Mouse (Mus musculus) kidney, adult 2 months (tissue): ENCODE results near the gene Srsf4. TPM values are rescaled to one million over a fixed set of nuclear protein-coding genes. Genes with fewer than 3 reads are reported as not detected.

Source experiments
- DNase-seq: peaks from one replicate; pipeline ENCODE4 v3.0.0; 2021
- H3K27ac ChIP-seq: fragments of 200-500 bp; 2 replicates; pipeline ENCODE4 v1.5.1; 2012; ENCODE audit warnings: low read depth, low read length, control low read depth, inconsistent platforms; ENCODE audit not compliant: insufficient read depth
- H3K27me3 ChIP-seq: fragments of 200-500 bp; replicated peaks from 2 replicates; pipeline ENCODE4 v1.6.1; 2012; ENCODE audit warnings: mild to moderate bottlenecking, moderate library complexity, low read length, inconsistent platforms; ENCODE audit not compliant: control insufficient read depth, insufficient read depth
- H3K36me3 ChIP-seq: fragments of 200-500 bp; 2 replicates; pipeline ENCODE4 v1.6.1; 2012; ENCODE audit warnings: mild to moderate bottlenecking, moderate library complexity, low read length, inconsistent platforms; ENCODE audit not compliant: control insufficient read depth, insufficient read depth
- H3K4me1 ChIP-seq: fragments of 200-500 bp; 2 replicates; pipeline ENCODE4 v1.6.1; 2011; ENCODE audit warnings: low read length; ENCODE audit not compliant: control insufficient read depth, insufficient read depth
- H3K4me3 ChIP-seq: fragments of 200-500 bp; 2 replicates; pipeline ENCODE4 v1.5.1; 2011; ENCODE audit warnings: mild to moderate bottlenecking, low read depth, low read length, control low read depth; ENCODE audit not compliant: insufficient read depth
- CTCF ChIP-seq: fragments of 200-500 bp; conservative IDR thresholded peaks from 2 replicates; pipeline ENCODE4 v1.5.1; 2011; ENCODE audit warnings: low read depth, mild to moderate bottlenecking, control low read depth, low read length, moderate library complexity, mixed read lengths; ENCODE audit not compliant: insufficient read depth, insufficient read length
- POLR2A ChIP-seq: fragments of 200-500 bp; IDR thresholded peaks from one replicate; pipeline ENCODE4 v1.6.1; 2011; ENCODE audit warnings: low read depth, low read length, control low read depth
- WGBS: fragments of 180-500 bp; shearing (Covaris S2); methylation state at CpG from one replicate; pipeline ENCODE4 v1.1.7; 2018; 5-methylcytosine and 5-hydroxymethylcytosine counted together
- polyA plus RNA-seq: library from polyadenylated mRNA; depleted of rRNA; stranded (reverse); fragments of >200 nt; gene quantifications from 2 replicates; pipeline ENCODE4 v1.2.3, GENCODE M21; 2012

Gene Srsf4
- polyA plus RNA-seq, 1 experiment, result 35.1 TPM

DNA sequence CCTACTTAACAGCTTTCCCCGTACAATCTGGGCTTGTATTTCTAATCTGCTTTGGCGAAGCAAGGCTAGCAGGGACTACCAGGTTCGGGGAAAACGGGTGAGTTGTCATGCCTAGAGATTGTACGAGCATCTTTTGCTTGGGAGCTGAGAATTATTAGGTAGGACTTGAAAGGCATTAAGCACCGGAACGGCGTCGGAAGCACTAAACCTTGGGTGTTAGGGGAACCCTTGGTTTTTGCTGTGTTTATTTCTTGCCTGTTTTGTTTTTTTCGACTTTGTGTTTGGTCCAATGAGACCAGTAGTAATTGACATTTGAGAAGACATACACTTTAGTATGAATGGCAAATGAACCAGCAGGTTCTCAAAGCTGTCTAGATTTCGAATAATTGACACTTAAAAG is 1.1 kb downstream of the Srsf4 start:
- Histone ChIP-seq H3K4me3 (peak overlapping the region; percentile 90), H3K27me3 (no peaks in the 10 kb centered on the region), H3K27ac (peak overlapping the region; percentile 94), H3K4me1 (peaks cover 31% of the 10 kb centered on the region), H3K36me3 (no peaks in the 10 kb centered on the region)
- DNase-seq, result no peak
- TF ChIP-seq POLR2A (no peak), CTCF (no peak)
- WGBS, result under 1% methylated on average over 11 of the region's 11 CpGs

DNA sequence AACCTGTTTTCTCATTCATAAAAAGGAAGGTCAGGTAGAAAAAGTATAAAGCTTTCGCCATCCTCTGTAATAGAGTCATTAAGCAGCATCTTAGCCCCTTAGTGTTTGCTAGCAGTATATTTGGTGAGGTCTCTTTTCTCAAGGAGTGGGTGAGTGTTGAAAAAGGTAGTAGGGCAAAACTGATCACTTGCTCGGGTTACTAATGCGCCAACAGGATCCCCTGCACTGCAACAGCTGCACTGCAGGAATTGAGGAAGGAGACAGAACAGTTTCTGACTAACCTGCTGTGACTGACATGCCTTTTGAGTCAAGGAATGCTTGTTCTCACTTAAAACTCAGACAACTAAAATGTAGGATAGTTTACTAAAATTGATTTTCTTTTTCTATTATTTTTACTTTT is 1.8 kb downstream of the Srsf4 start:
- 28% methylated on average over 3 of the region's 3 CpGs for WGBS
- Histone ChIP-seq H3K27me3 (no peaks in the 10 kb centered on the region), H3K4me3 (peak overlapping the region; percentile 32), H3K4me1 (peaks cover 36% of the 10 kb centered on the region), H3K27ac (no peak overlapping the region), H3K36me3 (no peaks in the 10 kb centered on the region)
- TF ChIP-seq CTCF (no peak), POLR2A (no peak)
- no peak for DNase-seq

DNA sequence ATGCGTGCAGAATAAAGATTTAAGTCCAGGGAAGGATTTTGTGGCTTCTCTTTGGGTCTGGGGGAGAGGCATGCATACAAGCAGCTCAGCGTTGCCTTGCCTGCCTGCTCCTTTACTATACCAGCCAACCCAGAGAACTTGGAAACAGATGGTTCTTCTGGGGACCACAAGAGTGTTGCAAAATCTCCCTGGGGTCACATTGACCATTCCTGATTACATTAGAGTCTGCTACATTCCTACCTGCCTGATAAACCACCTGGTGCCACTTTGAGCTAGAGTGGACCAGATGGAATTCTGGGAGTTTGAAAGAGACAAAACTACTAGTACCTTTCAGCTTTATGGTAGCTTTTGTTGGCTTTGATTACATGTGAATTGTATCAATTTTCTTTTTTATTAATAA is 3.4 kb downstream of the Srsf4 start:
- H3K27ac ChIP-seq, result peak overlapping the region; percentile 75
- H3K4me3 ChIP-seq, result no peak overlapping the region
- DNase-seq, result no peak
- 42% methylated on average over 2 of the region's 2 CpGs for WGBS
- H3K4me1 ChIP-seq, result peaks cover 51% of the 10 kb centered on the region
- TF ChIP-seq CTCF, result no peak
- TF ChIP-seq POLR2A, result no peak
- H3K36me3 ChIP-seq, result no peaks in the 10 kb centered on the region
- H3K27me3 ChIP-seq, result no peaks in the 10 kb centered on the region

DNA sequence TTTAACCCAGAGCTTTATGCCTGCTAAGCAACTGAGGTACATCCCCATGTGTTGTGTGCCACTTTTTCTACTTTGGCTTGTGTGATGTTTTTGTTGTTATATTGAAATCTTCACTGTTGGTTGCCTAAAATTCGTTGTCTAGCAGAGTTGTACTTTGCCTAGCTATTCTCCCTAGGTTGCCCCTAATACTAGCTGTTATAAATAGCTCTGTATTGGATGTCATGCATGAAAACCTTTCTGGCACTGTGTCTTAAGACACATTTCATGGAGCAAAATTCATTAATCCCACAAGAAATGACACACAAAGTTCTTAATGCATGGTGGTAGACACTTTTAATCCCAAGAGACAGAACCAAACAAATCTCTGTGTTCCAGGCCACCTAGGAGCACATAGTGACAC is 6.3 kb downstream of the Srsf4 start:
- Histone ChIP-seq H3K27ac (peak overlapping the region; percentile 55), H3K36me3 (no peaks in the 10 kb centered on the region), H3K27me3 (no peaks in the 10 kb centered on the region), H3K4me3 (no peak overlapping the region), H3K4me1 (peaks cover 72% of the 10 kb centered on the region)
- no peak for TF ChIP-seq POLR2A
- no peak for TF ChIP-seq CTCF
- DNase-seq, result peak; percentile 52
- 23% methylated on average over 1 of the region's 1 CpGs for WGBS

DNA sequence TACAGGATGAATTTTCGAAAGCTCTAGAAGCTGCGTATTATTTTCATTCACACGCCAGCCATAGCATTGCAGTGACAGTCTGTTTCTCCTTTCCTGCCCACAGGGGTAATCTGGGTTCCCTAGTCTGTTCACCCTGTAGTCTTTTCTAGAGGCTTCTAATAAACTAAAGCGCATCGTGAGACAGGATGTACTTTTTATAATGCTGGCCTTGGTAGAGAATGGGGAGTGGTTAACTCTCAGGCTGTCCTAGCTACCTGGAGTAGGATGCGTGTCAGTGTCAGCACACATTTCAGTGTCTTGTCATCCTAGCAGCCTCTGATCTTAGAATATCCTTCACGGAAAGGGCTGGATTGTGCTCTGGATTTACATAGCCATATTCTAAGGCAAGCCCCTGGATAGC is 7.9 kb downstream of the Srsf4 start:
- TF ChIP-seq POLR2A (no peak), CTCF (no peak)
- H3K27me3 ChIP-seq, result no peaks in the 10 kb centered on the region
- 50% methylated on average over 7 of the region's 7 CpGs for WGBS
- H3K4me3 ChIP-seq, result no peak overlapping the region
- H3K27ac ChIP-seq, result no peak overlapping the region
- no peaks in the 10 kb centered on the region for H3K36me3 ChIP-seq
- no peak for DNase-seq
- peaks cover 73% of the 10 kb centered on the region for H3K4me1 ChIP-seq

DNA sequence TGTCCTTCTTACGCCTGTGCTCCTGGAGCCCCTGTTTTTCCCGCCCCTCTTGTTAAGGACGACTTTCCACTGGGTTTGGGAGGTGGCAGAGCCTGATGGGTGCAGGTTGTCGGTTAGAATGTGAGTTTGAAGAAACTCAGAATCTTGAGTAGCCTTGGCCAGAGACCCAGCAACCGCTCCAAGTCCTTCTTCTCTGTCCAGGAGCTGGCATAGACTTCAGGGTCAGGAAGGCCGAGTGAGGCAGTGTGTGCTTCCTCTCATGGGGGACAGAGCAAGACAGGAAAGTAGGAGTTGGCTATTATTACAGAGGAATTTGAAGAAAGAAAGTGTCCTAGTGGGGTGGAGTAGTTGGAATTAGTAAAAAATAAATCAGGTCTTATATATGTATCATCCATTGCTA is 10.2 kb downstream of the Srsf4 start:
- TF ChIP-seq CTCF (no peak), POLR2A (no peak)
- H3K4me3 ChIP-seq, result no peak overlapping the region
- no peaks in the 10 kb centered on the region for H3K36me3 ChIP-seq
- WGBS, result 38% methylated on average over 6 of the region's 6 CpGs
- DNase-seq, result peak; percentile 57
- H3K27me3 ChIP-seq, result no peaks in the 10 kb centered on the region
- H3K4me1 ChIP-seq, result peaks cover 70% of the 10 kb centered on the region
- H3K27ac ChIP-seq, result peak overlapping the region; percentile 9; the same call in 1 of the 2 replicates

DNA sequence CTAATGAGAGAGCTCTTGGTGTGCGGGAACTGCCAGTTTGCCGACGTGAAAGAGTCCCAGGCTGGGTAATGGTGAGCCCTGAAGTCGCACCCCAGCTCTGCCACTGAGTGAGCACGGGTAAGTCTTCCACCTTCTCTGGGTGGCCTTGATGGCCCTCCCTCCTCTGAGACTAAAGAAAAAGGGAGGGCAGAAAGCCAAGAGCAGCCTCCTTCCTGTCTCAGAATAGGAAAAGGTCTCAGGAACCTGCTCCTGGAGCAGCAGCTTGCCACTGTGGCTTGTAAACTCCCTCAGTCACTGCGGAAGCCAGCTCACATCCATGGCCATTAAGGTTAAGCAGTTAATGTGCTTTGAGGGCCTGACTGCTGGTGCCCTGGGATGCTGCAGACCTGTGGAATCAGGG is 12.0 kb downstream of the Srsf4 start:
- peak; percentile 59 for DNase-seq
- WGBS, result 43% methylated on average over 6 of the region's 6 CpGs
- H3K36me3 ChIP-seq, result no peaks in the 10 kb centered on the region
- H3K27me3 ChIP-seq, result no peaks in the 10 kb centered on the region
- TF ChIP-seq POLR2A, result no peak
- no peak for TF ChIP-seq CTCF
- no peak overlapping the region for H3K4me3 ChIP-seq
- H3K4me1 ChIP-seq, result peaks cover 65% of the 10 kb centered on the region
- H3K27ac ChIP-seq, result no peak overlapping the region

DNA sequence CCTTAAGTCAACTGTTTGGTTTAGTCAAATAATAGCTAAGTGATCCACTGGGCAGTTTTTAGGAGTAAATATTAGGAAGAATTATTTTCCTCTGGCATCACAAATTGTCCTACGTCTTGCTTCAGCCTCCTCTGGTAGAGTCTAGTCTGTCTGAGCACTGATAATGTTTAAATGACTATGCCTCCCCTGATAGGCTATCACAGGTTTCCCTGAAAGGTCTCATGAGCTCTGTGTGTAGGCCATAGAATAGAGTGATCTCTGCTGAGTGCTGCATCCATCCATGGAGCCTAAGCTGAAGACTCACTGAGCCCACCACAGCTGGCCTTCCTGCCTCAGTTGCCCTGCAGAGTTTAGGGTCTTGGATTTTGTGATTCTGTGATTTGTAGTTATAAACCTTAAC is 15.1 kb downstream of the Srsf4 start:
- peaks cover 38% of the 10 kb centered on the region for H3K4me1 ChIP-seq
- DNase-seq, result no peak
- no peak overlapping the region for H3K27ac ChIP-seq
- no peak for TF ChIP-seq CTCF
- TF ChIP-seq POLR2A, result no peak
- H3K36me3 ChIP-seq, result peaks cover 9% of the 10 kb centered on the region
- no peaks in the 10 kb centered on the region for H3K27me3 ChIP-seq
- H3K4me3 ChIP-seq, result no peak overlapping the region
- 53% methylated on average over 1 of the region's 1 CpGs for WGBS
